Mouse (Mus musculus): ENCODE measurements around the gene Gm17617.
A peak's percentile ranks its signal among the peaks of the same experiment; 100 is the strongest.
"Not testable (repeated sequence)": the region's sequence is repeated elsewhere in the genome, so short reads cannot be mapped to it uniquely, and the experiment has no call there.

Gene Gm17617

GRCm38 (mm10) chr13:55124903-55125302, 8.4 kb downstream of the Gm17617 start:
- DNase-seq (ENCODE audit: low spot score) = no peak

- DNase-seq (ENCODE audit: low spot score) = no peak
These were observed 19.0 kb downstream of the Gm17617 start for GRCm38 (mm10) chr13:55114375-55114774.

- no peak for DNase-seq (ENCODE audit: low spot score)
These were observed 25.7 kb downstream of the Gm17617 start for GRCm38 (mm10) chr13:55107694-55108093.

GRCm38 (mm10) chr13:55107116-55107515, 26.2 kb downstream of the Gm17617 start:
- DNase-seq (ENCODE audit: low spot score) = no peak

- DNase-seq (ENCODE audit: low spot score) = no peak
These were observed 27.2 kb downstream of the Gm17617 start for GRCm38 (mm10) chr13:55105953-55106691.

- DNase-seq (ENCODE audit: low spot score) = peak; percentile 98
These were observed 28.0 kb downstream of the Gm17617 start, which contains the start of gene Zfp346 for GRCm38 (mm10) chr13:55105045-55105952. Gene Zfp346 (plus strand): TSS chr13:55105311.

GRCm38 (mm10) chr13:55103351-55103750, 30.0 kb downstream of the Gm17617 start:
- no peak for DNase-seq (ENCODE audit: low spot score)

- no peak for DNase-seq (ENCODE audit: low spot score)
These were observed 31.0 kb downstream of the Gm17617 start for GRCm38 (mm10) chr13:55102366-55102765.

- DNase-seq (ENCODE audit: low spot score) = peak; percentile 32
These were observed 31.7 kb downstream of the Gm17617 start for GRCm38 (mm10) chr13:55101627-55102026.

- peak; percentile 89 for DNase-seq (ENCODE audit: low spot score)
These were observed 33.4 kb downstream of the Gm17617 start, which contains the start of gene Uimc1 for GRCm38 (mm10) chr13:55099726-55100478. Gene Uimc1 (minus strand): TSS chr13:55100300.

- peak; percentile 54 for DNase-seq (ENCODE audit: low spot score)
These were observed 34.2 kb downstream of the Gm17617 start for GRCm38 (mm10) chr13:55099066-55099725.

GRCm38 (mm10) chr13:55097841-55098240, 35.5 kb downstream of the Gm17617 start:
- DNase-seq (ENCODE audit: low spot score) = not testable (repeated sequence)

- DNase-seq (ENCODE audit: low spot score) = no peak
These were observed 40.8 kb downstream of the Gm17617 start for GRCm38 (mm10) chr13:55092588-55092987.
